ENCODE assay signal across 15 mouse cellular contexts in the genomic region with DNA sequence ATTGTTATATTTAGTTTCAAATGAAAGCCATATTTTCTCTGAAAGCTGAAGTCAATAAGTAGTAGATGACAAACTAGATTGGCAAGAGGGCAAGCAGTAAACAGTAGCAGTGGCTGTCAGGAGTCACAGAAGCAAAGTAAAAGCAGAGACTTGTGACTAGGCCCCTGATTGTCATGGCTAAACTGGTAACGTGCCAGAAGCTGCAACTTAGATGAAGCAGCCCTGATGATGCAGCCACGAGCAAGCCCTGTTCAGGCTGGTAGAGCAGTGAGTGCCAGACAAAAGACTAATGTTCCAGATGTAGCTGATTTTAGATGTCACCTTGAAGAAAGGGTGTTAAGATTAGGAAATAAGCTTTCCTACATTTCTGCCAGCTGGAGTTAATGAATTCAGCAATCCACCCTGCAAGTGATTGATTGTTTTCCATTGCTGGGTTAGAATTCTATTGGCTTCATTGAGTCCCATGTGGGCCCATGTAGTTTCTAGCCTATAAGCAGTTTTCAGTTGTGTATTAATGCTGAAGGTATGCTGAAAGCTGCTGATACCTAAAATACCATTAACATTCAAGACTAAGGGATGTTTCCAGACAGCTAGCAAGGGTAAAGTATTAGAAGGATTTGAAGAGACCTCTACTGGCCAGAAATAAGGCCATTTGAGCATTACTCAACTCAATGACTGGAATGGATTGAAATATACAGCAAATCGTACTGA. TPM values are rescaled to one million over a fixed set of nuclear protein-coding genes. Genes with fewer than 3 reads are reported as not detected.
DNase-seq lines count a peak whose midpoint lies in the region; ATAC-seq and TF ChIP-seq lines count a peak whose summit lies in the region.
"Had no signal": no experiment of that assay in that cellular context is flagged by ENCODE, and none has a peak within 500 bp of the region (broad histone marks: within the 10 kb centered on the region; RNA-seq: fewer than 3 reads in every experiment).

No protein-coding gene starts in this region.

- H3K27me3 ChIP-seq in heart, postnatal 0 days (ENCODE audit: control insufficient read depth, insufficient read depth, low read length): no peaks in the 10 kb centered on the region
- H3K27me3 ChIP-seq in heart, embryonic 10.5 days (ENCODE audit: insufficient read depth, poor library complexity, severe bottlenecking): no peaks in the 10 kb centered on the region
- H3K27me3 ChIP-seq in liver, postnatal 0 days (ENCODE audit: insufficient read depth, low read length): no peaks in the 10 kb centered on the region
- H3K27me3 ChIP-seq in liver, embryonic 11.5 days (replicated peaks; ENCODE audit: control insufficient read depth, insufficient read depth, low read length): no peaks in the 10 kb centered on the region
- H3K27me3 ChIP-seq: CH12.LX; forebrain, embryonic 15.5 days had no signal

- H3K9ac ChIP-seq in heart, postnatal 0 days (replicated peaks; ENCODE audit: low read depth, low read length): 0 out of 2 replicates have a peak overlapping the region, but pooled peaks have one; percentile 15
- no peak overlapping the region for H3K9ac ChIP-seq in liver, postnatal 0 days (replicated peaks)
- no peak overlapping the region for H3K9ac ChIP-seq in liver, embryonic 11.5 days (ENCODE audit: low read depth, low read length)
- H3K9ac ChIP-seq: forebrain, embryonic 15.5 days had no signal

- no peaks in the 10 kb centered on the region for H3K9me3 ChIP-seq in heart, postnatal 0 days (replicated peaks; ENCODE audit: control insufficient read depth, low read length)
- no peaks in the 10 kb centered on the region for H3K9me3 ChIP-seq in heart, embryonic 10.5 days
- H3K9me3 ChIP-seq in liver, postnatal 0 days (ENCODE audit: low read length): no peaks in the 10 kb centered on the region
- H3K9me3 ChIP-seq in liver, embryonic 11.5 days (ENCODE audit: control insufficient read depth, low read length): no peaks in the 10 kb centered on the region
- H3K9me3 ChIP-seq: forebrain, embryonic 15.5 days had no signal

- H3K27ac ChIP-seq in heart, postnatal 0 days (ENCODE audit: low read depth): no peak overlapping the region
- H3K27ac ChIP-seq in heart, embryonic 10.5 days: no peak overlapping the region
- H3K27ac ChIP-seq in liver, postnatal 0 days (ENCODE audit: low read depth): no peak overlapping the region
- no peak overlapping the region for H3K27ac ChIP-seq in liver, embryonic 11.5 days (ENCODE audit: low read depth, low read length)
- H3K27ac ChIP-seq: forebrain, embryonic 15.5 days; left cerebral cortex, adult 2 months had no signal

- no peak; the same call in 1 of the 2 replicates for TF ChIP-seq CTCF in heart, postnatal 0 days (IDR thresholded peaks at IDR 0.05; ENCODE audit: low read depth)
- peak; percentile 28; the same call in 1 of the 2 replicates for TF ChIP-seq CTCF in liver, postnatal 0 days (IDR thresholded peaks at IDR 0.05; ENCODE audit: low read depth)

- H3K4me1 ChIP-seq in heart, postnatal 0 days (ENCODE audit: control insufficient read depth, insufficient read depth): peaks cover 7% of the 10 kb centered on the region; the same call in 1 of the 2 replicates
- peaks cover 8% of the 10 kb centered on the region; the same call in 1 of the 2 replicates for H3K4me1 ChIP-seq in heart, embryonic 10.5 days
- H3K4me1 ChIP-seq in liver, postnatal 0 days (ENCODE audit: insufficient read depth): peaks cover 7% of the 10 kb centered on the region
- no peaks in the 10 kb centered on the region; the same call in 1 of the 2 replicates for H3K4me1 ChIP-seq in liver, embryonic 11.5 days (replicated peaks; ENCODE audit: control insufficient read depth, insufficient read depth, low read length)

- no peak overlapping the region for H3K4me2 ChIP-seq in heart, postnatal 0 days (ENCODE audit: low read depth, low read length)
- no peak overlapping the region for H3K4me2 ChIP-seq in liver, postnatal 0 days (ENCODE audit: low read depth, low read length)
- no peak overlapping the region for H3K4me2 ChIP-seq in liver, embryonic 11.5 days
- H3K4me2 ChIP-seq: forebrain, embryonic 15.5 days had no signal

- peaks cover 8% of the 10 kb centered on the region for H3K36me3 ChIP-seq in heart, postnatal 0 days (replicated peaks; ENCODE audit: control insufficient read depth, insufficient read depth, low read length)
- peaks cover 26% of the 10 kb centered on the region for H3K36me3 ChIP-seq in heart, embryonic 10.5 days
- H3K36me3 ChIP-seq in liver, postnatal 0 days (replicated peaks; ENCODE audit: insufficient read depth, low read length): peaks cover 17% of the 10 kb centered on the region
- peaks cover 9% of the 10 kb centered on the region for H3K36me3 ChIP-seq in liver, embryonic 11.5 days (ENCODE audit: control insufficient read depth, insufficient read depth, low read length)

- ATAC-seq in heart, postnatal 0 days (ENCODE audit: insufficient read depth, low read depth): no peak
- ATAC-seq in liver, postnatal 0 days: no peak
- ATAC-seq in liver, embryonic 11.5 days (replicated peaks; ENCODE audit: low FRiP score): no peak
- ATAC-seq: forebrain, embryonic 15.5 days had no signal

- no peak overlapping the region for H3K4me3 ChIP-seq in heart, postnatal 0 days (ENCODE audit: low read depth, low read length)
- no peak overlapping the region for H3K4me3 ChIP-seq in heart, embryonic 10.5 days
- no peak overlapping the region for H3K4me3 ChIP-seq in liver, postnatal 0 days (ENCODE audit: low read depth, low read length)
- H3K4me3 ChIP-seq in liver, embryonic 11.5 days (ENCODE audit: low read depth, low read length): no peak overlapping the region
- H3K4me3 ChIP-seq: forebrain, embryonic 15.5 days; left cerebral cortex, adult 2 months had no signal

- TF ChIP-seq EP300 in heart, postnatal 0 days (IDR thresholded peaks at IDR 0.05; ENCODE audit: low read depth): no peak
- TF ChIP-seq EP300 in liver, postnatal 0 days (IDR thresholded peaks at IDR 0.05; ENCODE audit: low read depth): no peak

- 47% methylated on average over 3 of the region's 3 CpGs for WGBS in heart, postnatal 0 days
- 79% methylated on average over 3 of the region's 3 CpGs for WGBS in heart, embryonic 10.5 days
- 82% methylated on average over 3 of the region's 3 CpGs for WGBS in liver, postnatal 0 days (ENCODE audit: insufficient replicate concordance)
- WGBS in liver, embryonic 11.5 days: 83% methylated on average over 3 of the region's 3 CpGs

- no peak for DNase-seq in heart, postnatal 0 days (ENCODE audit: low spot score)
- no peak for DNase-seq in heart, embryonic 10.5 days (ENCODE audit: low spot score)
- DNase-seq in liver, postnatal 0 days: no peak
- DNase-seq in liver, embryonic 11.5 days (ENCODE audit: low spot score): no peak
- DNase-seq in MN1 (ENCODE audit: low spot score): peak; percentile 33
- DNase-seq in adipocyte (ENCODE audit: low spot score): peak; percentile 53
- no peak for DNase-seq in cerebellum, adult 18-20 months
- DNase-seq: cerebellum, postnatal 14 days; heart, adult 18-20 months; heart, postnatal 36 days; kidney, adult 11 months; kidney, postnatal 4 days had no signal

RNA-seq across cellular contexts. Expression of a gene that starts 5.2 kb away (rescaled TPM):
- total RNA-seq in heart, postnatal 0 days (2014; rRNA removed; ENCODE audit: low replicate concordance): 81.6 and 87.2 TPM in 2 replicates
- 121 TPM in 2 replicates for polyA plus RNA-seq in heart, postnatal 0 days (2015; fragmentation: Nextera tagmentation; extraction: Ambion mirVana)
- polyA plus RNA-seq in heart, embryonic 10.5 days (2016; fragmentation: Nextera tagmentation; extraction: Ambion mirVana): 119 and 122 TPM in 2 replicates
- 55.4 and 65.0 TPM in 2 replicates for polyA plus RNA-seq in liver, postnatal 0 days (2015; fragmentation: Nextera tagmentation; extraction: Ambion mirVana)
- polyA plus RNA-seq in liver, embryonic 11.5 days (2014; fragmentation: Nextera tagmentation; extraction: Ambion mirVana): 98.6 and 104 TPM in 2 replicates

RNA-seq across cellular contexts. Expression of a gene that starts 51.6 kb away (rescaled TPM):
- 24.9 and 50.3 TPM in 2 replicates for total RNA-seq in heart, postnatal 0 days (2014; rRNA removed; ENCODE audit: low replicate concordance)
- polyA plus RNA-seq in heart, postnatal 0 days (2015; fragmentation: Nextera tagmentation; extraction: Ambion mirVana): 42.7 and 50.0 TPM in 2 replicates
- polyA plus RNA-seq in heart, embryonic 10.5 days (2016; fragmentation: Nextera tagmentation; extraction: Ambion mirVana): 65.6 and 84.4 TPM in 2 replicates
- polyA plus RNA-seq in liver, postnatal 0 days (2015; fragmentation: Nextera tagmentation; extraction: Ambion mirVana): 86.4 and 90.0 TPM in 2 replicates
- 122 and 138 TPM in 2 replicates for polyA plus RNA-seq in liver, embryonic 11.5 days (2014; fragmentation: Nextera tagmentation; extraction: Ambion mirVana)

Comparison
In these comparisons a context has a peak if more than half of its experiments do, and no peak if none do; other contexts are left out.
1. DNase-seq: peak in MN1 (single experiment) and adipocyte (single experiment); none in heart, postnatal 0 days (single experiment), heart, embryonic 10.5 days (single experiment), liver, postnatal 0 days (single experiment), liver, embryonic 11.5 days (single experiment) and cerebellum, adult 18-20 months (0 of 2).